Mouse (Mus musculus) forebrain, postnatal 0 days (tissue): Measurements from ENCODE around the gene Tlcd1. TPM values are rescaled to one million over a fixed set of nuclear protein-coding genes. Genes with fewer than 3 reads are reported as not detected.

ENCODE experiments used
- ATAC-seq: fragments of 200-750 bp; cut with Nextera tagmentation; 2 replicates; pipeline ENCODE4 v1.8.0; 2017; ENCODE audit warnings: mild to moderate bottlenecking, moderate library complexity
- DNase-seq: peaks from one replicate; pipeline ENCODE4 v3.0.0-alpha.2; 2015
- H3K27ac ChIP-seq: fragments of 300-500 bp; sonication (generic); 2 replicates; pipeline ENCODE4 v1.5.1; 2014; ENCODE audit warnings: low read depth, mild to moderate bottlenecking, antibody characterized with exemption, low read length, moderate library complexity, mixed read lengths
- H3K27me3 ChIP-seq: fragments of 300-500 bp; sonication (generic); 2 replicates; pipeline ENCODE4 v1.6.1; 2014; ENCODE audit warnings: mild to moderate bottlenecking, low read length, mixed read lengths; ENCODE audit not compliant: insufficient read depth
- H3K36me3 ChIP-seq: fragments of 300-500 bp; sonication (generic); 2 replicates; pipeline ENCODE4 v1.6.1; 2014; ENCODE audit warnings: mild to moderate bottlenecking, moderate library complexity; ENCODE audit not compliant: insufficient read depth
- H3K4me1 ChIP-seq: fragments of 300-500 bp; sonication (generic); 2 replicates; pipeline ENCODE4 v1.6.1; 2014; ENCODE audit warnings: antibody characterized with exemption; ENCODE audit not compliant: insufficient read depth
- H3K4me2 ChIP-seq: fragments of 300-500 bp; sonication (generic); 2 replicates; pipeline ENCODE4 v1.6.1; 2014; ENCODE audit warnings: low read depth, mild to moderate bottlenecking, moderate library complexity
- H3K4me3 ChIP-seq: fragments of 300-500 bp; sonication (generic); 2 replicates; pipeline ENCODE4 v1.5.1; 2014; ENCODE audit warnings: low read depth, low read length, mixed read lengths
- H3K9ac ChIP-seq: fragments of 300-500 bp; sonication (generic); 2 replicates; pipeline ENCODE4 v1.6.1; 2014; ENCODE audit warnings: mild to moderate bottlenecking
- H3K9me3 ChIP-seq: fragments of 300-500 bp; sonication (generic); 2 replicates; pipeline ENCODE4 v1.6.1; 2016; ENCODE audit warnings: low read length
- CTCF ChIP-seq: sonication (generic); IDR thresholded peaks from 2 replicates; pipeline ENCODE4 v1.5.1; 2016; ENCODE audit warnings: antibody characterized with exemption, control low read depth, low read depth
- WGBS: fragments of 180-500 bp; shearing (Covaris S2); extraction: QIAGEN DNeasy Blood & Tissue Kit; methylation state at CpG from one replicate; pipeline ENCODE4 v1.1.7; 2014; 5-methylcytosine and 5-hydroxymethylcytosine counted together
- microRNA-seq, 2 experiments: library from miRNA; unstranded; fragments of <30 nt; microRNA quantifications; one replicate each; pipeline ENCODE4; 2016
- polyA plus RNA-seq: library from polyadenylated mRNA; unstranded; fragments of >200 nt; fragmentation: Nextera tagmentation; extraction: Ambion mirVana; gene quantifications from 2 replicates; pipeline ENCODE4 v1.2.1, GENCODE M21; 2015
- total RNA-seq: library from RNA; depleted of rRNA; stranded (reverse); fragments of >200 nt; gene quantifications from 2 replicates; pipeline ENCODE4 v1.2.3, GENCODE M21; 2014; rRNA removed

Tlcd1 gene
- total and polyA plus RNA-seq, 2 experiments from 2014 or later, result 15.3 to 19.0 TPM

GRCm38 (mm10) chr11:78215709-78216317 is 39.3 kb downstream of the Tlcd1 start:
- Histone ChIP-seq H3K36me3 (peaks cover 96% of the 10 kb centered on the region), H3K4me2 (no peak overlapping the region), H3K9me3 (no peaks in the 10 kb centered on the region), H3K4me1 (no peaks in the 10 kb centered on the region), H3K27me3 (no peaks in the 10 kb centered on the region), H3K27ac (0 out of 2 replicates have a peak overlapping the region, but pooled peaks have one; percentile 59), H3K9ac (no peak overlapping the region), H3K4me3 (no peak overlapping the region)
- DNase-seq (no peak), ATAC-seq (peak; percentile 94)
- no peak for TF ChIP-seq CTCF
- 80% methylated on average over 11 of the region's 11 CpGs for WGBS

GRCm38 (mm10) chr11:78223586-78223985 is 47.1 kb downstream of the Tlcd1 start:
- no peak overlapping the region for H3K27ac ChIP-seq
- peaks cover 96% of the 10 kb centered on the region for H3K36me3 ChIP-seq
- 93% methylated on average over 4 of the region's 4 CpGs for WGBS
- ATAC-seq, result no peak
- H3K4me3 ChIP-seq, result no peak overlapping the region
- H3K4me2 ChIP-seq, result no peak overlapping the region
- no peak for TF ChIP-seq CTCF
- H3K9me3 ChIP-seq, result no peaks in the 10 kb centered on the region
- no peaks in the 10 kb centered on the region for H3K4me1 ChIP-seq
- DNase-seq, result no peak
- no peak overlapping the region for H3K9ac ChIP-seq
- H3K27me3 ChIP-seq, result no peaks in the 10 kb centered on the region

Small RNAs within 50 kb of the gene (microRNA-seq; reads per million reads assigned to microRNA genes)
- gene Mir7653, result 0 to 0.61 reads per million in 2 experiments

Other genes with a start within 250 kb of the Tlcd1 start
- gene Sez6, start 245.9 kb upstream of the Tlcd1 start, total RNA-seq, result 150 and 194 TPM in 2 replicates
- 183 and 214 TPM in 2 replicates for gene Sez6, start 245.9 kb upstream of the Tlcd1 start, polyA plus RNA-seq
- 35.9 and 49.3 TPM in 2 replicates for gene Phf12, start 194.0 kb upstream of the Tlcd1 start, total RNA-seq
- gene Phf12, start 194.0 kb upstream of the Tlcd1 start, polyA plus RNA-seq, result 6.2 and 9.1 TPM in 2 replicates
- gene Dhrs13, start 144.4 kb upstream of the Tlcd1 start, total RNA-seq, result 48.4 and 59.2 TPM in 2 replicates
- 40.5 and 48.4 TPM in 2 replicates for gene Dhrs13, start 144.4 kb upstream of the Tlcd1 start, polyA plus RNA-seq
- 77.1 and 83.9 TPM in 2 replicates for gene Flot2, start 138.8 kb upstream of the Tlcd1 start, total RNA-seq
- gene Flot2, start 138.8 kb upstream of the Tlcd1 start, polyA plus RNA-seq, result 101 and 105 TPM in 2 replicates
- 27.4 and 30.3 TPM in 2 replicates for gene Eral1, start 96.3 kb upstream of the Tlcd1 start, total RNA-seq
- 25.5 and 26.7 TPM in 2 replicates for gene Eral1, start 96.3 kb upstream of the Tlcd1 start, polyA plus RNA-seq
- gene Fam222b, start 82.1 kb upstream of the Tlcd1 start, total RNA-seq, result 17.4 and 24.6 TPM in 2 replicates
- 21.9 and 24.0 TPM in 2 replicates for gene Fam222b, start 82.1 kb upstream of the Tlcd1 start, polyA plus RNA-seq
- gene Traf4, start 11.1 kb upstream of the Tlcd1 start, total RNA-seq, result 99.0 and 107 TPM in 2 replicates
- gene Traf4, start 11.1 kb upstream of the Tlcd1 start, polyA plus RNA-seq, result 104 and 131 TPM in 2 replicates
- 4.7 and 6.1 TPM in 2 replicates for gene Nek8, start within 50 bp of the Tlcd1 start, total RNA-seq
- 5.5 and 5.7 TPM in 2 replicates for gene Nek8, start within 50 bp of the Tlcd1 start, polyA plus RNA-seq
- gene Rpl23a, start 6.9 kb downstream of the Tlcd1 start, total RNA-seq, result 772 and 968 TPM in 2 replicates
- gene Rpl23a, start 6.9 kb downstream of the Tlcd1 start, polyA plus RNA-seq, result 938 and 1,223 TPM in 2 replicates
- 76.9 and 83.5 TPM in 2 replicates for gene Rab34, start 11.7 kb downstream of the Tlcd1 start, total RNA-seq
- 50.8 and 55.5 TPM in 2 replicates for gene Rab34, start 11.7 kb downstream of the Tlcd1 start, polyA plus RNA-seq
- gene Proca1, start 16.7 kb downstream of the Tlcd1 start, total RNA-seq, result 0.81 and 2.4 TPM in 2 replicates
- 2.5 and 3.3 TPM in 2 replicates for gene Proca1, start 16.7 kb downstream of the Tlcd1 start, polyA plus RNA-seq
- 76.2 and 76.4 TPM in 2 replicates for gene Sdf2, start 69.0 kb downstream of the Tlcd1 start, total RNA-seq
- gene Sdf2, start 69.0 kb downstream of the Tlcd1 start, polyA plus RNA-seq, result 92.1 and 92.8 TPM in 2 replicates
- gene Supt6, start 69.3 kb downstream of the Tlcd1 start, total RNA-seq, result 31.8 and 44.1 TPM in 2 replicates
- 15.9 and 21.6 TPM in 2 replicates for gene Supt6, start 69.3 kb downstream of the Tlcd1 start, polyA plus RNA-seq
- gene 2610507B11Rik, start 85.0 kb downstream of the Tlcd1 start, total RNA-seq, result 58.6 and 70.2 TPM in 2 replicates
- gene 2610507B11Rik, start 85.0 kb downstream of the Tlcd1 start, polyA plus RNA-seq, result 34.6 and 49.4 TPM in 2 replicates
- 0.38 and 0.62 TPM in 2 replicates for gene BC030499, start 114.1 kb downstream of the Tlcd1 start, total RNA-seq
- gene BC030499, start 114.1 kb downstream of the Tlcd1 start, polyA plus RNA-seq, result not detected in 2 replicates
- 5.7 and 6.5 TPM in 2 replicates for gene Spag5, start 124.8 kb downstream of the Tlcd1 start, total RNA-seq
- 3.5 and 4.8 TPM in 2 replicates for gene Spag5, start 124.8 kb downstream of the Tlcd1 start, polyA plus RNA-seq
- gene Aldoc, start 146.3 kb downstream of the Tlcd1 start, total RNA-seq, result 187 and 207 TPM in 2 replicates
- gene Aldoc, start 146.3 kb downstream of the Tlcd1 start, polyA plus RNA-seq, result 182 and 219 TPM in 2 replicates
- gene Pigs, start 151.7 kb downstream of the Tlcd1 start, total RNA-seq, result 33.0 and 43.1 TPM in 2 replicates
- 63.7 and 76.8 TPM in 2 replicates for gene Pigs, start 151.7 kb downstream of the Tlcd1 start, polyA plus RNA-seq
- 86.5 and 99.7 TPM in 2 replicates for gene Unc119, start 166.8 kb downstream of the Tlcd1 start, total RNA-seq
- 72.2 and 72.5 TPM in 2 replicates for gene Unc119, start 166.8 kb downstream of the Tlcd1 start, polyA plus RNA-seq
- gene Foxn1, start 209.8 kb downstream of the Tlcd1 start, total RNA-seq, result not detected in 2 replicates
- not detected in 2 replicates for gene Foxn1, start 209.8 kb downstream of the Tlcd1 start, polyA plus RNA-seq
- not detected in 2 replicates for gene Slc13a2, start 245.5 kb downstream of the Tlcd1 start, total RNA-seq
- gene Slc13a2, start 245.5 kb downstream of the Tlcd1 start, polyA plus RNA-seq, result not detected in 2 replicates